Mouse (Mus musculus) T-cell, adult 66 days (primary cell): ENCODE data around the gene March1. TPM values are rescaled to one million over a fixed set of nuclear protein-coding genes. Genes with fewer than 3 reads are reported as not detected.

Experiments used
- total RNA-seq, 2 experiments: library from RNA; stranded (reverse); gene quantifications; 3 replicates in 1 of 2; 4 replicates in 1 of 2; pipeline ENCODE4 v1.2.4; 2023

Gene March1
- total RNA-seq, result 1 to 10 TPM in 1 of 2 experiments, not detected in 1; 1.0 TPM

GRCm38 (mm10) chr8:65617871-65618751, at the start of gene March1:
Gene March1 (plus strand): TSS chr8:65617900.

GRCm38 (mm10) chr8:66486084-66486763, 868.5 kb downstream of the March1 start, which contains the start of gene Tma16:
Gene Tma16 (minus strand): TSS chr8:66486530.

GRCm38 (mm10) chr8:66511537-66511936, 893.8 kb downstream of the March1 start, which contains the start of gene Tktl2:
Gene Tktl2 (plus strand): TSS chr8:66511756.

